Mouse (Mus musculus) limb, embryonic 14.5 days (tissue): Measurements from ENCODE around the gene Eif4a1. TPM values are rescaled to one million over a fixed set of nuclear protein-coding genes. Genes with fewer than 3 reads are reported as not detected.
A peak's percentile ranks its signal among the peaks of the same experiment; 100 is the strongest.

Experiments
- ATAC-seq: fragments of 200-750 bp; cut with Nextera tagmentation; 2 replicates; pipeline ENCODE4 v1.8.0; 2017; ENCODE audit warnings: low read depth, moderate number of reproducible peaks, moderate TSS enrichment; ENCODE audit not compliant: low FRiP score
- DNase-seq: peaks from one replicate; pipeline ENCODE4 v3.0.0-alpha.2; 2015; ENCODE audit warnings: low spot score
- H3K27ac ChIP-seq: fragments of 300-500 bp; sonication (generic); replicated peaks from 2 replicates; pipeline ENCODE4 v1.5.1; 2014; ENCODE audit warnings: low read depth, mild to moderate bottlenecking, low read length, moderate library complexity, mixed read lengths
- H3K27me3 ChIP-seq: fragments of 300-500 bp; sonication (generic); 2 replicates; pipeline ENCODE4 v1.6.1; 2014; ENCODE audit warnings: low read length, mixed read lengths; ENCODE audit not compliant: control insufficient read depth, insufficient read depth
- H3K36me3 ChIP-seq: fragments of 300-500 bp; sonication (generic); 2 replicates; pipeline ENCODE4 v1.6.1; 2014; ENCODE audit warnings: mild to moderate bottlenecking, low read length, moderate library complexity, mixed read lengths; ENCODE audit not compliant: control insufficient read depth, insufficient read depth
- H3K4me1 ChIP-seq: fragments of 300-500 bp; sonication (generic); 2 replicates; pipeline ENCODE4 v1.6.1; 2014; ENCODE audit warnings: antibody characterized with exemption, low read length, mixed read lengths; ENCODE audit not compliant: control insufficient read depth, insufficient read depth
- H3K4me2 ChIP-seq: fragments of 300-500 bp; sonication (generic); replicated peaks from 2 replicates; pipeline ENCODE4 v1.6.1; 2014; ENCODE audit warnings: low read depth, mild to moderate bottlenecking, low read length, moderate library complexity; ENCODE audit not compliant: severe bottlenecking
- H3K4me3 ChIP-seq: fragments of 300-500 bp; sonication (generic); replicated peaks from 2 replicates; pipeline ENCODE4 v1.5.1; 2014; ENCODE audit warnings: low read length
- H3K9ac ChIP-seq: fragments of 300-500 bp; sonication (generic); 2 replicates; pipeline ENCODE4 v1.6.1; 2014; ENCODE audit warnings: mild to moderate bottlenecking, low read depth, low read length, moderate library complexity; ENCODE audit not compliant: severe bottlenecking
- H3K9me3 ChIP-seq: fragments of 300-500 bp; sonication (generic); 2 replicates; pipeline ENCODE4 v1.6.1; 2016; ENCODE audit warnings: low read length; ENCODE audit not compliant: control insufficient read depth
- POLR2A ChIP-seq: fragments of 200-500 bp; IDR thresholded peaks from 2 replicates; pipeline ENCODE4 v1.8.0; 2012; ENCODE audit warnings: inconsistent platforms, mild to moderate bottlenecking, moderate library complexity, borderline replicate concordance; ENCODE audit not compliant: insufficient read depth, insufficient read length; ENCODE audit errors: extremely low read depth
- WGBS: fragments of 180-500 bp; shearing (Covaris S2); extraction: QIAGEN DNeasy Blood & Tissue Kit; methylation state at CpG from one replicate; pipeline ENCODE4 v1.1.7; 2014; 5-methylcytosine and 5-hydroxymethylcytosine counted together
- polyA plus RNA-seq, 2 experiments: library from polyadenylated mRNA; depleted of rRNA in 1 of 2; stranded (reverse) in 1 of 2; unstranded in 1 of 2; fragments of >200 nt; fragmentation: Nextera tagmentation in 1 of 2; extraction: Ambion mirVana in 1 of 2; gene quantifications; 2 replicates each; pipeline versions ENCODE4 v1.2.1 to v1.2.3; 2012 to 2014

The Eif4a1 gene
- polyA plus RNA-seq, 2 experiments, result 561 to 887 TPM

- Histone ChIP-seq H3K4me2 (no peak overlapping the region), H3K4me3 (no peak overlapping the region), H3K4me1 (peaks cover 15% of the 10 kb centered on the region), H3K27me3 (no peaks in the 10 kb centered on the region), H3K9ac (no peak overlapping the region), H3K9me3 (no peaks in the 10 kb centered on the region), H3K36me3 (peaks cover 73% of the 10 kb centered on the region), H3K27ac (no peak overlapping the region)
- DNase-seq (peak; percentile 77), ATAC-seq (no peak)
- 68% methylated on average over 10 of the region's 10 CpGs for WGBS
- no peak for TF ChIP-seq POLR2A
Measured at GRCm38 (mm10) chr11:69656617-69657461, 15.4 kb downstream of the Eif4a1 start.

- WGBS, result 62% methylated on average over 5 of the region's 5 CpGs
- H3K4me1 ChIP-seq, result peaks cover 12% of the 10 kb centered on the region
- no peaks in the 10 kb centered on the region for H3K9me3 ChIP-seq
- peaks cover 81% of the 10 kb centered on the region for H3K36me3 ChIP-seq
- no peak for TF ChIP-seq POLR2A
- no peak overlapping the region for H3K4me3 ChIP-seq
- H3K27me3 ChIP-seq, result no peaks in the 10 kb centered on the region
- peak overlapping the region; percentile 38; the same call in 1 of the 2 replicates for H3K9ac ChIP-seq
- DNase-seq (no peak), ATAC-seq (no peak)
- peak overlapping the region; percentile 7; the same call in 1 of the 2 replicates for H3K4me2 ChIP-seq
- H3K27ac ChIP-seq, result no peak overlapping the region
Measured at GRCm38 (mm10) chr11:69656065-69656455, 16.2 kb downstream of the Eif4a1 start.

GRCm38 (mm10) chr11:69655264-69656064, 16.8 kb downstream of the Eif4a1 start, which contains the start of gene Sox15:
TSS of gene Sox15 (plus strand) at chr11:69655314.
- DNase-seq (peak; percentile 78), ATAC-seq (peak; percentile 62; the same call in 1 of the 2 replicates)
- no peaks in the 10 kb centered on the region for H3K27me3 ChIP-seq
- WGBS, result 19% methylated on average over 34 of the region's 34 CpGs
- H3K4me3 ChIP-seq, result 0 out of 2 replicates have a peak within 1 kb of the TSS, but pooled peaks have one; percentile 4
- peak within 1 kb of the TSS; percentile 7; the same call in 1 of the 2 replicates for H3K4me2 ChIP-seq
- H3K4me1 ChIP-seq, result peaks cover 12% of the 10 kb centered on the region
- H3K27ac ChIP-seq, result peak within 1 kb of the TSS; percentile 15
- no peaks in the 10 kb centered on the region for H3K9me3 ChIP-seq
- H3K36me3 ChIP-seq, result peaks cover 86% of the 10 kb centered on the region
- no peak for TF ChIP-seq POLR2A
- H3K9ac ChIP-seq, result peak within 1 kb of the TSS; percentile 38

GRCm38 (mm10) chr11:69654760-69655159, 17.5 kb downstream of the Eif4a1 start:
- DNase-seq, result no peak
- TF ChIP-seq POLR2A, result no peak
- peak overlapping the region; percentile 15 for H3K27ac ChIP-seq
- no peaks in the 10 kb centered on the region for H3K27me3 ChIP-seq
- no peak overlapping the region for H3K4me2 ChIP-seq
- 23% methylated on average over 9 of the region's 9 CpGs for WGBS
- peak overlapping the region; percentile 38; the same call in 1 of the 2 replicates for H3K9ac ChIP-seq
- peaks cover 12% of the 10 kb centered on the region for H3K4me1 ChIP-seq
- no peak overlapping the region for H3K4me3 ChIP-seq
- no peak for ATAC-seq
- no peaks in the 10 kb centered on the region for H3K9me3 ChIP-seq
- peaks cover 87% of the 10 kb centered on the region for H3K36me3 ChIP-seq

GRCm38 (mm10) chr11:69653399-69653798, 18.8 kb downstream of the Eif4a1 start:
- ATAC-seq (no peak), DNase-seq (no peak)
- Histone ChIP-seq H3K27me3 (no peaks in the 10 kb centered on the region), H3K36me3 (peaks cover 90% of the 10 kb centered on the region), H3K4me2 (no peak overlapping the region), H3K4me1 (peaks cover 12% of the 10 kb centered on the region), H3K27ac (no peak overlapping the region), H3K9me3 (no peaks in the 10 kb centered on the region), H3K9ac (no peak overlapping the region), H3K4me3 (no peak overlapping the region)
- TF ChIP-seq POLR2A, result no peak
- 72% methylated on average over 5 of the region's 5 CpGs for WGBS
